Mouse (Mus musculus): Measurements from ENCODE around the gene Tmigd3. TPM values are rescaled to one million over a fixed set of nuclear protein-coding genes. Genes with fewer than 3 reads are reported as not detected.
A peak's percentile ranks its signal among the peaks of the same experiment; 100 is the strongest.

Tmigd3 gene
- 1 to 10 TPM in 1 of 2 experiments, under 1 TPM in 1; 0.37 to 1.1 TPM for total RNA-seq (2021)
- long read RNA-seq, experiment 1 = 0 reads
- long read RNA-seq, experiment 2 = 0 reads

GRCm38 (mm10) chr3:105870558-105870957 lies at the start of gene Tmigd3, which contains the start of gene Adora3:
Gene Tmigd3 (plus strand): TSS chr3:105870903.
Gene Adora3 (plus strand): TSS chr3:105870858.
- no peak for DNase-seq (ENCODE audit: low spot score in 2 of 2)
- Histone ChIP-seq H3K27ac (peak within 1 kb of the TSS; percentile 82), H3K4me3 (no peak within 1 kb of the TSS)
- no peak for TF ChIP-seq CTCF (conservative IDR thresholded peaks at IDR 0.05)

- Histone ChIP-seq H3K4me3 (no peak overlapping the region), H3K27ac (no peak overlapping the region)
- DNase-seq (ENCODE audit: low spot score in 2 of 2) = no peak
- no peak for TF ChIP-seq CTCF (conservative IDR thresholded peaks at IDR 0.05)
Measured at GRCm38 (mm10) chr3:105821504-105821903, 49.2 kb upstream of the Tmigd3 start.

- H3K27ac ChIP-seq = no peak overlapping the region
- TF ChIP-seq CTCF (conservative IDR thresholded peaks at IDR 0.05) = no peak
- no peak overlapping the region for H3K4me3 ChIP-seq
- no peak for DNase-seq (ENCODE audit: low spot score in 2 of 2)
Measured at GRCm38 (mm10) chr3:105823609-105824008, 47.1 kb upstream of the Tmigd3 start.

GRCm38 (mm10) chr3:105824103-105824502 lies 46.6 kb upstream of the Tmigd3 start:
- no peak for TF ChIP-seq CTCF (conservative IDR thresholded peaks at IDR 0.05)
- Histone ChIP-seq H3K4me3 (no peak overlapping the region), H3K27ac (no peak overlapping the region)
- no peak for DNase-seq (ENCODE audit: low spot score in 2 of 2)

GRCm38 (mm10) chr3:105824704-105825103 lies 46.0 kb upstream of the Tmigd3 start:
- Histone ChIP-seq H3K27ac (no peak overlapping the region), H3K4me3 (no peak overlapping the region)
- TF ChIP-seq CTCF (conservative IDR thresholded peaks at IDR 0.05) = no peak
- DNase-seq (ENCODE audit: low spot score in 2 of 2) = no peak

GRCm38 (mm10) chr3:105825501-105826161 lies 45.1 kb upstream of the Tmigd3 start:
- Histone ChIP-seq H3K4me3 (no peak overlapping the region), H3K27ac (peak overlapping the region; percentile 39; the same call in 1 of the 2 replicates)
- no peak for TF ChIP-seq CTCF (conservative IDR thresholded peaks at IDR 0.05)
- no peak for DNase-seq (ENCODE audit: low spot score in 2 of 2)

GRCm38 (mm10) chr3:105831584-105831983 lies 39.1 kb upstream of the Tmigd3 start:
- DNase-seq (ENCODE audit: low spot score in 2 of 2) = no peak
- H3K4me3 ChIP-seq = no peak overlapping the region
- no peak overlapping the region for H3K27ac ChIP-seq
- TF ChIP-seq CTCF (conservative IDR thresholded peaks at IDR 0.05) = no peak

- Histone ChIP-seq H3K4me3 (no peak overlapping the region), H3K27ac (peak overlapping the region; percentile 71)
- TF ChIP-seq CTCF (conservative IDR thresholded peaks at IDR 0.05) = no peak
- peak; percentile 23 to 52 for DNase-seq (ENCODE audit: low spot score in 2 of 2)
Measured at GRCm38 (mm10) chr3:105835875-105836274, 34.8 kb upstream of the Tmigd3 start.

GRCm38 (mm10) chr3:105836883-105837282 lies 33.8 kb upstream of the Tmigd3 start:
- DNase-seq (ENCODE audit: low spot score in 2 of 2) = no peak
- Histone ChIP-seq H3K27ac (no peak overlapping the region; the same call in 1 of the 2 replicates), H3K4me3 (no peak overlapping the region)
- no peak for TF ChIP-seq CTCF (conservative IDR thresholded peaks at IDR 0.05)

- TF ChIP-seq CTCF (conservative IDR thresholded peaks at IDR 0.05) = no peak
- no peak for DNase-seq (ENCODE audit: low spot score in 2 of 2)
- no peak overlapping the region for H3K27ac ChIP-seq
- H3K4me3 ChIP-seq = no peak overlapping the region
Measured at GRCm38 (mm10) chr3:105838655-105839054, 32.0 kb upstream of the Tmigd3 start.

- no peak for DNase-seq (ENCODE audit: low spot score in 2 of 2)
- TF ChIP-seq CTCF (conservative IDR thresholded peaks at IDR 0.05) = no peak
- Histone ChIP-seq H3K27ac (no peak overlapping the region), H3K4me3 (no peak overlapping the region)
Measured at GRCm38 (mm10) chr3:105839836-105840235, 30.9 kb upstream of the Tmigd3 start.

GRCm38 (mm10) chr3:105846294-105847069 lies 24.2 kb upstream of the Tmigd3 start:
- no peak for DNase-seq (ENCODE audit: low spot score in 2 of 2)
- TF ChIP-seq CTCF (conservative IDR thresholded peaks at IDR 0.05) = no peak
- Histone ChIP-seq H3K27ac (no peak overlapping the region), H3K4me3 (no peak overlapping the region)

GRCm38 (mm10) chr3:105853781-105854180 lies 16.9 kb upstream of the Tmigd3 start:
- H3K27ac ChIP-seq = peak overlapping the region; percentile 65; the same call in 1 of the 2 replicates
- TF ChIP-seq CTCF (conservative IDR thresholded peaks at IDR 0.05) = no peak

More at GRCm38 (mm10) chr3:105853781-105854180, 16.9 kb upstream of the Tmigd3 start:
- no peak overlapping the region for H3K4me3 ChIP-seq
- no peak for DNase-seq (ENCODE audit: low spot score in 2 of 2)

Data from layer of hippocampus, adult 2 months (tissue).